Mouse (Mus musculus): ENCODE results near the gene Calm2.

The Calm2 gene

DNA sequence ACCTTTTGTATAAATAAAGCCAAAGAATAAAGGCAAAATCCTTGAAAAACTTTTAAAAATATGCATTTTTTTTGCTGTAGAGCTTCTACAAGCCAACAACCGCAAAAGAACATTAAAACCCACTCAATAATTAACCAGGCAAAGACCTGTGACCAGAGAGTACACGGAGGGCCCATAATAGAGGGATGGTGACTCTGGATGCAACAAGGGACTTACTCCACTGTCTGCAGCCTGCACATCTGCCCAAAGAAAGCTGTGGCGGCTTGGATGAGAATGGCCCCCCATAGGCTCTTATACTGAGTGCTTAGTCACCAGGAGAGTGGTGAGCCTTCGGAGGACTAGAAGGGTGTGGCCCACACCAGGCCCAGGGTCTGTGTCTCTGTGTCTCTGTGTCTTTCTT, 43.3 kb downstream of the Calm2 start:
- DNase-seq (ENCODE audit: low read depth, low spot score) = no peak

DNA sequence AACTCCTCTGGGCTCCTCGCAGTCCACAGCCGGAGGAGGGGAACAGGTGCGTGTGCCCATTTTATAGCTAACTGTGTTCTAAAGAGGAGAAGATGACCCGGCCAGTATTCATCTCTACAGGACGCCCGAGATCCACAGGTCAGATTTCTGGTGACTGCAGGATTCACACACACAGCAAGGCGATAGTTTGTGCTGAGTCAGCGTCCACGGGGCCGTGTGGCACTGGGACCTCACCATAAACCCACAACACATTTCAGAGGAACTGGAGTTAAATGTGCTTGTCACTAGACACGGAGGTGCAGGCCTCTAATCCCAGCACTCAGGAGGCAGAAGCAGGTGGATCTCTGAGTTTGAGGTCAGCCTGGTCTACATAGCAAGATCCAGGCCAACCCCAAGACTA, 44.3 kb downstream of the Calm2 start:
- no peak for DNase-seq (ENCODE audit: low read depth, low spot score)

DNA sequence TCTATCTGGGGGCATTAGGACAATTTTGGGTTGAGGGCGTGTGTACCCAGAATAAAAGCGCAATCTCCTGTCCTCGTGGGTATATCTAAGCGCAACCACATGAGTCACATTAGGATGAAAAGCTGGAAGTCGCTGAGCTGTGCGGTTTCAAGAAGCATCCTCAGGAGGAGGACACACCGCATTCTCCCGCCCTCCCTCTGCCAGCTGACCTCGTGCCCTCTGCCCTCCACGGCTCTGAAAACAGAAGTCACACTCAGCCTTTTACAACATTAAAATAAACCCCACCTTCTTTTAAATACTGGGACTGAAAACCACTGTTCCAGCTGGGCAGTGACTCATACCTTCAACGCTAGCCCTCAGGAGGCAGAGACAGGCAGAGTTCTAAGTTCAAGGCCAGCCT, 49.6 kb downstream of the Calm2 start:
- DNase-seq (ENCODE audit: low read depth, low spot score) = no peak

DNA sequence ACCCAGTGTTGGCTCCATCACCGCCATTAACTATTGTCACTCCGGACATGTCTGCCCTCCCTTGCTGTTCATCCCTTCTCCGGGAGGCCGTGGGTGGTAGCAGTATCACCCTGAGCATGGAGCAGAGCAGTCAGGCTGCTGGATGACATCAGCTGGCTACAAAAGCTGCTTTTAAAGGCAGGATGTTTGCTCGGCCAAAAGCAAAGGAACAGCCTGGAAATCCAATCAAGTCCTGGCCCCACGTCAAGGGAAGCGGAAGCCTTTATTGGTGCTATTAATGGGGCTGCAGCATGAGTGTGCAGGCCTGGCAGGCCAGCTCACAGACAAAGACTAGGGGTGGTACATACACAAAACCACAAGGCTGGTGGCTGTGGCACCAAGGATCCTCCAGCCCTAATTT, 55.5 kb downstream of the Calm2 start:
- DNase-seq (ENCODE audit: low read depth, low spot score) = no peak

DNA sequence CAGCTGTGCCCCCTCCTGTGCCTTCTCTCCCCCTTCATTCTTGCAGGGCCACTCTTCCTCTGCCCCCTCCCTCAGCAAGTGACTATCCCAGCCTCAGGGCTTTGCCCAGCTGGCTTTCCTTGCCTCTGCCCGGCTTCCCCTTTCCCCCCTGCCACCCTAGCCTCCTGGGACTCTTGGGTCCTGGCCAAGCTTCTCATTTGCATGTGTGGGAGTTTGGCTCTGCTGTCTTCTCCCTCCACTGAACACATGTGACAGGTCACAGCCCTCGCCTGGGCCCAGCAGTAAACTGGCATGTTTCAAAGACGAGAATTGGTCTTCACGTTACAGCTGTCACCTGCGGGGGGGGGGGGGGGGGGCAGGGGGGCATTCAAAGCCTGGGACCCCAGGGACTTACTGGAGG, 59.7 kb downstream of the Calm2 start:
- DNase-seq (ENCODE audit: low read depth, low spot score) = no peak

DNA sequence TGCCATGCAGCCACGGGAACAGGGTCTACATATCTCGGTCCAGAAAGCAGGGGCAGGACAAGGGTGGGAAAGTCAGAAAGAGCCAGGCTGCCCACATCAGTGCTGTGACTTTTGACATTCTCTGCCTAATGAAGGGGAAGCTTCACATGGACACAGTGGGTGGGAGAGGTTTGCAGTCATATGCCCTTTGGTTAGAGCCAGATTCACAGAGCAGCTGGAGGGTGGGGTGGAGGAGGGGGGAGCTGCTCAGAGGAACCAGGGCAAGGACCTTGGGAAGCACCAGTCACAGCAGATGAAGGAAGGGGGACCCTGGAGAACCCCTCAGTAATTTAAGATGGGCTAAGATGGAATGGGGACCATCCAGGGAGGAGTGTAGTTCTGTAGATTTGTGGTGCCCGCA, 60.9 kb downstream of the Calm2 start:
- no peak for DNase-seq (ENCODE audit: low read depth, low spot score)
